Mouse (Mus musculus) heart, adult 2 months (tissue): Measurements from ENCODE around the gene Proser2.

ENCODE experiments used
- EP300 ChIP-seq: fragments of 200-500 bp; IDR thresholded peaks from 2 replicates; pipeline ENCODE4 v1.6.1; 2011; ENCODE audit warnings: low read depth, low read length, control low read depth; ENCODE audit not compliant: insufficient read depth
- POLR2A ChIP-seq: fragments of 200-500 bp; IDR thresholded peaks from 2 replicates; pipeline ENCODE4 v1.6.1; 2011; ENCODE audit warnings: mild to moderate bottlenecking, low read depth, low read length, control low read depth; ENCODE audit not compliant: insufficient read depth

DNA sequence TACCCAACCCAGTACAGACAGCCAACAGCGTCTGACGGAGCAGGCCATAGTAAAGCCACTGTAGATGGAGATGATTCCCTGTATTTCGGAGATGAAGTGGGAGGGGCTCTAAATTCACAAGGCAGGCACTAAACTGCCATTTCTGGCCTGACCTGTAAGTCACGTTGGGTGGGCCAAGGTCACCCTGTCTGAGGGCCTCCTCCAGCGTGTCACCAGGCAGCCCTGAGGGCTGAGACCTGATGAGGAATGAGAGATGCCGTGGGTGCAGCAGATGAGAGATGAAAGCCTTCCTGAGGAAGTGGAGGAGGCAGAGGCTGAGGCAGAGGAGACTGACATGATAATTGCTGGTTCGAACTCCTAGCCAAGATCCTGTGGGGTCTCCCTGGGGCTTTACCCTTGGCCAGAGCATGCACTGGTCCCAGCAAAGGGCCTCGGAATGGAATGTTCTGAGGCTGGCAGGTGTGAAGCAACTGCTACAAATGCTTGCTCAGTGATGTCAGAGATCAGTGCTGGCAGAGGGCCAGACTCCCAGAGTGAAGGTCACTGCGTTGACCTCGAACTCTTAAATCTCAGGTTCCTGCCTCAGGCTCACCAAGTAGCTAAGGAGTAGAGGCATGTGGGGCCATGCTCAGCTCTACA lies 55.0 kb downstream of the Proser2 start:
- TF ChIP-seq POLR2A (no peak), EP300 (no peak)
